Mouse (Mus musculus) gastrocnemius, adult 2 months (tissue): ENCODE data around the gene Nbas. TPM values are rescaled to one million over a fixed set of nuclear protein-coding genes. Genes with fewer than 3 reads are reported as not detected.
A peak's percentile ranks its signal among the peaks of the same experiment; 100 is the strongest.

ENCODE experiments used
- DNase-seq: peaks from one replicate; pipeline ENCODE4 v3.0.0; 2022
- H3K27ac ChIP-seq: fragments of 200-600 bp; 2 replicates; pipeline ENCODE4 v1.8.1; 2022; ENCODE audit warnings: mild to moderate bottlenecking
- H3K4me3 ChIP-seq: fragments of 200-600 bp; 2 replicates; pipeline ENCODE4 v1.8.1; 2022; ENCODE audit warnings: mild to moderate bottlenecking, moderate library complexity
- CTCF ChIP-seq: fragments of 200-600 bp; IDR thresholded peaks from 2 replicates; pipeline ENCODE4 v1.8.1; 2022; ENCODE audit warnings: antibody characterized with exemption, mild to moderate bottlenecking, moderate library complexity
- intact Hi-C: fragments of 180-260 bp; cut with DNase I; formaldehyde crosslinking; loops from one replicate; pipeline ENCODE4 v1.15.1; 2025
- total RNA-seq, 2 experiments: library from RNA; stranded (reverse); gene quantifications; 2 replicates each; pipeline ENCODE4 v1.2.3; 2021

Gene Nbas
- total RNA-seq, 2 experiments from 2014 or later = 20.3 to 25.1 TPM

- H3K4me3 ChIP-seq = no peak overlapping the region
- intact Hi-C loops = no loop called here
- TF ChIP-seq CTCF = no peak
- no peak for DNase-seq
- no peak overlapping the region for H3K27ac ChIP-seq
Observed at GRCm38 (mm10) chr12:13575605-13576600, 307.0 kb downstream of the Nbas start.

GRCm38 (mm10) chr12:13576761-13577160 is 307.8 kb downstream of the Nbas start:
- Histone ChIP-seq H3K4me3 (no peak overlapping the region), H3K27ac (no peak overlapping the region)
- intact Hi-C loops = no loop called here
- no peak for TF ChIP-seq CTCF
- no peak for DNase-seq

GRCm38 (mm10) chr12:13580796-13581195 is 311.9 kb downstream of the Nbas start:
- no peak overlapping the region for H3K27ac ChIP-seq
- H3K4me3 ChIP-seq = no peak overlapping the region
- DNase-seq = no peak
- TF ChIP-seq CTCF = no peak
- intact Hi-C loops = no loop called here

GRCm38 (mm10) chr12:13583386-13583785 is 314.5 kb downstream of the Nbas start:
- no peak overlapping the region for H3K27ac ChIP-seq
- no peak for TF ChIP-seq CTCF
- no peak for DNase-seq
- intact Hi-C loops = no loop called here
- no peak overlapping the region for H3K4me3 ChIP-seq

- intact Hi-C loops = no loop called here
- TF ChIP-seq CTCF = no peak
Observed at GRCm38 (mm10) chr12:13585527-13586156, 316.7 kb downstream of the Nbas start.

GRCm38 (mm10) chr12:13587675-13588074 is 318.7 kb downstream of the Nbas start:
- TF ChIP-seq CTCF = no peak
- H3K27ac ChIP-seq = no peak overlapping the region
- no peak for DNase-seq
- H3K4me3 ChIP-seq = no peak overlapping the region
- intact Hi-C loops = no loop called here

More at GRCm38 (mm10) chr12:13585527-13586156, 316.7 kb downstream of the Nbas start:
- no peak overlapping the region for H3K27ac ChIP-seq
- no peak for DNase-seq
- no peak overlapping the region for H3K4me3 ChIP-seq

- no peak overlapping the region for H3K27ac ChIP-seq
- no peak overlapping the region for H3K4me3 ChIP-seq
- DNase-seq = no peak
- intact Hi-C loops = no loop called here
- no peak for TF ChIP-seq CTCF
Observed at GRCm38 (mm10) chr12:13589021-13589420, 320.1 kb downstream of the Nbas start.

- Histone ChIP-seq H3K4me3 (no peak overlapping the region), H3K27ac (no peak overlapping the region)
- TF ChIP-seq CTCF = no peak
- intact Hi-C loops = no loop called here
- DNase-seq = no peak
Observed at GRCm38 (mm10) chr12:13594746-13595469, 326.0 kb downstream of the Nbas start.

GRCm38 (mm10) chr12:13597026-13597425 is 328.1 kb downstream of the Nbas start:
- no peak for DNase-seq
- no peak for TF ChIP-seq CTCF
- no peak overlapping the region for H3K27ac ChIP-seq
- intact Hi-C loops = no loop called here
- H3K4me3 ChIP-seq = no peak overlapping the region

- no peak for TF ChIP-seq CTCF
- DNase-seq = no peak
- Histone ChIP-seq H3K27ac (no peak overlapping the region), H3K4me3 (no peak overlapping the region)
- intact Hi-C loops = no loop called here
Observed at GRCm38 (mm10) chr12:13598545-13598944, 329.6 kb downstream of the Nbas start.

GRCm38 (mm10) chr12:13602414-13602813 is 333.5 kb downstream of the Nbas start:
- Histone ChIP-seq H3K4me3 (no peak overlapping the region), H3K27ac (no peak overlapping the region)
- TF ChIP-seq CTCF = peak; percentile 8; the same call in 1 of the 2 replicates
- no peak for DNase-seq
- intact Hi-C loops = no loop called here

- intact Hi-C loops = no loop called here
- no peak for TF ChIP-seq CTCF
- DNase-seq = no peak
Observed at GRCm38 (mm10) chr12:13607021-13607420, 338.1 kb downstream of the Nbas start.

GRCm38 (mm10) chr12:13609027-13609426 is 340.1 kb downstream of the Nbas start:
- Histone ChIP-seq H3K27ac (no peak overlapping the region), H3K4me3 (no peak overlapping the region)
- intact Hi-C loops = no loop called here
- DNase-seq = no peak
- TF ChIP-seq CTCF = no peak

More at GRCm38 (mm10) chr12:13607021-13607420, 338.1 kb downstream of the Nbas start:
- no peak overlapping the region for H3K27ac ChIP-seq
- no peak overlapping the region for H3K4me3 ChIP-seq
